Mouse (Mus musculus): Measurements from ENCODE around the gene Rraga. TPM values are rescaled to one million over a fixed set of nuclear protein-coding genes. Genes with fewer than 3 reads are reported as not detected.

Rraga gene
- polyA plus RNA-seq (2014; fragmentation: Nextera tagmentation; extraction: Ambion mirVana), result 81.0 and 83.1 TPM in 2 replicates

DNA sequence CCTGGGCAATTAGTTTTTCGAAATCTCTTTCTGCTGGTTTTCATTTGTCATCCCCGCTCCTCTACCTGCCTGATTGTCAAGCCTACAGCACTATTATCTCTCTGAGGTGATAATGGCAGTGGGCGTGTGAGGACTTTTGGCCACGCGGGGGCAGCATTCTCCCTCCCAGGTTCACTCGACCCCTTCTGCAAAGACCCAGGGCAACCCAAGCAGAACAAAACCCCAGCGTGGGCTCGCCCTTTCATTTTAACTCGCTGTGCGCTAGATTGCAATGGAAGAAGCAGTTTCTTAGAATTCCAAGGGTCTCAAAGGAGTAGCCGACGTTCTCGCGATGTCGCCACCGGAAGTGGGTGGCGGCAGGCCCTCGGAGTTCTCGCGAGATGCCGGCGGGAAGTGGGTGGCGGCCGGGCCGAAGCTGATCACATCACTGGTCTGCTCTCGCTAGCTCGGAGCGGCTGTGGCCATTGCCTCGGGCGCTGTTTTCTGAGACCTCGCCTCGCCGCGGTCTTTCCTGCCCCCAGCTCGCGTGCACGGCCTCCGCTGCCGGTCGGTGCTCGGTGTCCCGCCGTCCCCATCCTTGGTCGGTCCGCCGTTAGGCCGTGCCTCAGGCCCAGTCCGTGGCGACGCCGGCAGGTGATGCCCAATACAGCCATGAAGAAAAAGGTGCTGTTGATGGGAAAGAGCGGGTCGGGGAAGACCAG, at the start of gene Rraga:
Rraga (plus strand) TSS at position 386 of the 701 bp plus-strand sequence.
- Histone ChIP-seq H3K27ac (ENCODE audit: low read depth) (peak within 1 kb of the TSS; percentile 92), H3K9ac (ENCODE audit: low read length) (peak within 1 kb of the TSS; percentile 72)
- WGBS, result under 1% methylated on average over 53 of the region's 53 CpGs

DNA sequence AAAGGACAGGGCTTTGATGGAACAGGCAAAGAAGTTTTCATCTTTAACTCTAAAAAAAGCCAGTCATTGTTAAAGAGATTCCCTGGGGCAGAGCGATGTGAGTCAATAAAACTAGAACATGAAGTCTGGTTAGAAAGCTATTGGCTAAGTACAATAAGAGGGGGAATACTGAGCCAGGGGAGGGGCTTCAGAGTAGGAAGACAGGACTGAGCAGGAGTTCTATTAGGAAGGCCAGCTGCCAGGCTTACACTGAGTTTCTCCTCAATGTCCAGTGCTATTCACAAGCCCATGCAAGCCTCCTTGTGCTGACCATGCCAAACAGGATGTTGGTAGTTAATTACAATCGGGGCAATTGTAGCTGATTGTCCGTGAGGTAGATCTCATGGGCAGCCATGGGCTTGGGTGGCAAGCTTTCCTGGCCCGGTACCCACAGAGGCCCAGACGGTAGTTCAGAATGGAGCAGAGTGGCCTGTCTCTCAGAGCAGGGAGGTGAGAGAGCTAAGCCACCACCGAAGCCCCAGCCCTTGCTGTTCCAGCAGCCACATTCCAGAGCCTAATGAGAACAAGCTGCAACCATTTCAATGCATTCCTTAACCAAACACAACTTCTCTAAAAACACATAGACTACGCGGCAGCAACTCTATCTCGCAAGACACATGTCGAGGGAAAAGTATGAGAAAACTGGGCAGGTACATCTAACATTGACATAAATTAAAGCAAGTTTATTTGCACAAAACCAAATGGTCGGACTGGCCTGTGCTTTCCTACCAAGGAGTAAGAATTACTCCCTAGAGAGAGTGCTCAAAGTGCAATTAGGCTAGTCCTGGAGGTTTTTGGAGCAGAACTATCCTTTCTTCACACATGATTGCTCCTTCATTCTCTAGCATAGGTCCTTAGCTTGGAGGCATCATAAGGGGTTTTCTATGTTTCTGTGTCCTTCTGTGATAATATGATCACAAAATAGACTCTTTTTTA, 48.0 kb upstream of the Rraga start:
- ATAC-seq (replicated peaks; ENCODE audit: low FRiP score, low TSS enrichment, low read depth) (no peak), DNase-seq (ENCODE audit: low spot score) (no peak)
- H3K36me3 ChIP-seq (ENCODE audit: control insufficient read depth, insufficient read depth, low read length), result no peaks in the 10 kb centered on the region
- H3K4me2 ChIP-seq (ENCODE audit: low read length), result no peak overlapping the region
- WGBS, result 64% methylated on average over 11 of the region's 11 CpGs
- H3K4me1 ChIP-seq (replicated peaks; ENCODE audit: control insufficient read depth, insufficient read depth, low read length), result no peaks in the 10 kb centered on the region
- H3K4me3 ChIP-seq (ENCODE audit: low read depth, low read length), result no peak overlapping the region
- no peaks in the 10 kb centered on the region for H3K9me3 ChIP-seq (ENCODE audit: control insufficient read depth, low read length)
- H3K9ac ChIP-seq (ENCODE audit: low read length), result no peak overlapping the region
- H3K27ac ChIP-seq (ENCODE audit: low read depth), result no peak overlapping the region
- H3K27me3 ChIP-seq (replicated peaks; ENCODE audit: control insufficient read depth, insufficient read depth, low read length), result no peaks in the 10 kb centered on the region

More for the DNA sequence above, at the start of gene Rraga:
- peak; percentile 97 for DNase-seq (ENCODE audit: low spot score)
- no peaks in the 10 kb centered on the region for H3K9me3 ChIP-seq (ENCODE audit: control insufficient read depth, low read length)
- no peaks in the 10 kb centered on the region for H3K27me3 ChIP-seq (replicated peaks; ENCODE audit: control insufficient read depth, insufficient read depth, low read length)
- ATAC-seq (replicated peaks; ENCODE audit: low FRiP score, low TSS enrichment, low read depth), result peak; percentile 96
- H3K4me1 ChIP-seq (replicated peaks; ENCODE audit: control insufficient read depth, insufficient read depth, low read length), result peaks cover 10% of the 10 kb centered on the region
- peak within 1 kb of the TSS; percentile 48 for H3K4me2 ChIP-seq (ENCODE audit: low read length)
- H3K36me3 ChIP-seq (ENCODE audit: control insufficient read depth, insufficient read depth, low read length), result peaks cover 10% of the 10 kb centered on the region; the same call in 1 of the 2 replicates
- H3K4me3 ChIP-seq (ENCODE audit: low read depth, low read length), result peak within 1 kb of the TSS; percentile 50

DNA sequence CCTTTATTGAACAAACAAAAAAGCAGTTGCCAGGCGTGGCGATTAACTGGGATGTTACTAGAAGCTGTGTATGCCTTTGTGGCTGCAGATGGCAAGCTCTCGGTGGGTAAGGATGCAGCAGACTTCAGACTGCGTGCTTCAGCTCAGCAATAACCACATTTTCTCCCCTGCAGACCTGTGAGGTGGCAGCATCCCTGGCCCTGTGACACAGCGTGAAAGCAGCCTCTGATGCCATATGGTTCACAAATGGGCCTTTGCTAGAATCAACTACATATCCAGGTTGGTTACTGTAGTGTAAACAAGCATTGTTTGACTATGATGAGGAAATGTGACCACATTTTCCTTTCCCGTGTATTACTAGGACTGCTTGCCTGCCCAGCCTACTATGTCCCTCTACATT, 46.3 kb upstream of the Rraga start:
- 78% methylated on average over 6 of the region's 6 CpGs for WGBS
- Histone ChIP-seq H3K4me1 (replicated peaks; ENCODE audit: control insufficient read depth, insufficient read depth, low read length) (no peaks in the 10 kb centered on the region), H3K9ac (ENCODE audit: low read length) (no peak overlapping the region), H3K27me3 (replicated peaks; ENCODE audit: control insufficient read depth, insufficient read depth, low read length) (no peaks in the 10 kb centered on the region), H3K36me3 (ENCODE audit: control insufficient read depth, insufficient read depth, low read length) (no peaks in the 10 kb centered on the region), H3K9me3 (ENCODE audit: control insufficient read depth, low read length) (no peaks in the 10 kb centered on the region), H3K4me3 (ENCODE audit: low read depth, low read length) (no peak overlapping the region), H3K27ac (ENCODE audit: low read depth) (no peak overlapping the region), H3K4me2 (ENCODE audit: low read length) (no peak overlapping the region)
- ATAC-seq (replicated peaks; ENCODE audit: low FRiP score, low TSS enrichment, low read depth), result no peak
- no peak for DNase-seq (ENCODE audit: low spot score)

DNA sequence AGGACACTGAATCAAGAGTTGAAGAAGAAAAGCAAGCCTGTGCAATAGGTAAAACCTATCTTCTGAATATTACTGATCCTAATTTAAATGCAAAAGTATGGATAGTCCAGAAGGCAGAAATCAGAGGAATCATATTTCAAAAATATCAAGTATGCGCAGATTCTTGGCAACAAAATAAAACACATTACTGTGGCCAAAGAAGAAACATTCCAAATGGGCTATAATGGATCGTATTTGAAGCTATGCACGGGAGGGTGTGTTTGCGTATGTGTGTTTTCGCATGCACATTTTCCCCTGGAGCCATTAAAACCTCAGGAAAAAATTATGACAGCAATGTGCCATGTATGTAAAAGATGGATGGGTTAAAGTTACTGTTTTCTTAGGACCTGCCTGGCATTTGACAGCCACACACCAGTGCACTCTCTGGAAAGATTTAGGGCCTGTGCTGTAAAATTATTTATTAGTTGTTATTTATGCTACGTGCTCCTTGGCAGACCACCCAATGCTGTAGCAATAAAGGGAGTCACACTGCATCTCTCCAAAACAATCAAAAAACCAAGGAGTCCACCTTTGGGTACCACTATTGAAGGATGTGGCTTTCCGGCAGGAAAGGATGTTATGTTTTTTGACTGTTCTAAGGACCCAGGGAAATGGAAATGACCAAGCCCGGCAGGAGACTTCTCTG, 41.9 kb upstream of the Rraga start:
- ATAC-seq (replicated peaks; ENCODE audit: low FRiP score, low TSS enrichment, low read depth), result no peak
- peak; percentile 18 for DNase-seq (ENCODE audit: low spot score)
- 62% methylated on average over 8 of the region's 8 CpGs for WGBS
- no peaks in the 10 kb centered on the region for H3K9me3 ChIP-seq (ENCODE audit: control insufficient read depth, low read length)
- H3K4me1 ChIP-seq (replicated peaks; ENCODE audit: control insufficient read depth, insufficient read depth, low read length), result no peaks in the 10 kb centered on the region
- H3K27me3 ChIP-seq (replicated peaks; ENCODE audit: control insufficient read depth, insufficient read depth, low read length), result no peaks in the 10 kb centered on the region
- H3K36me3 ChIP-seq (ENCODE audit: control insufficient read depth, insufficient read depth, low read length), result no peaks in the 10 kb centered on the region
- H3K9ac ChIP-seq (ENCODE audit: low read length), result no peak overlapping the region
- H3K4me2 ChIP-seq (ENCODE audit: low read length), result no peak overlapping the region
- no peak overlapping the region for H3K27ac ChIP-seq (ENCODE audit: low read depth)
- H3K4me3 ChIP-seq (ENCODE audit: low read depth, low read length), result no peak overlapping the region

DNA sequence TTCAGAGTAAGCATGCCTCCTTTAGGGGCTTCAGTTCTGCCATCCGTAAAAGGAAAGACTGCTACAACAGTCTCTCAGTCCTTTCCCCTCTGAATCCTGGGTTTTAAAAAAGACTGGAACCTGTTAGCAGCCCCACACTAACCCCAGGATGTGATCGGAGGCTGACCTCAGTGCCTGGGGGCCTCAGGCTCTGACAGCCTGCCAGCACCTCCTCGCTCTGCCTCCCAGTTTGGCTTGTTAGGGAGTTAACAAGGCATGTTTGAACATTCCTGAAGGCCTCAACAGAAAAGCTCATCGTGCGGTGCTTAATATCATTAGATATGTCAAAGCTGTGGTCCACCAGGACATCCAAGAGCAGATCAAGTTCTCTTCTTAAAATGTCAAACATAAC, 41.4 kb upstream of the Rraga start:
- 52% methylated on average over 5 of the region's 5 CpGs for WGBS

DNA sequence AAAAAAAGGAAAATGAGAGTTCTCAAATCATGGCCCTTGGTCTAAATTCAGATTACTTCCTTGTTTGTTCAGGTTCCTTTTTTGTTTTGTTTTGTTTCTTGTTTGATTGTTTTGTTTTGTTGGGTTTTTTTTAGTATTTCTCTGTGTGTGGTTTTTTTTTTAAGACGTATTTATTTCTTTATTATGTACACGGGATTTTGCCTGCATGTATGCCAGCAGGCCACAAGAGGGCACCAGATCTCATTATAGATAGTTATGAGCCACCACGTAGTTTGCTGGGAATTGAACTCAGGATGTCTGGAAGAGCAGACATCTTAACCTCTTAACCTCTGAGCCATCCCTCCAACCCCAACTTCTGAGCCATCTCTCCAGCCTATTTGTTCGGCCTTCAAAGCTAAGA, 37.5 kb upstream of the Rraga start:
- H3K9me3 ChIP-seq (ENCODE audit: control insufficient read depth, low read length), result no peaks in the 10 kb centered on the region
- H3K9ac ChIP-seq (ENCODE audit: low read length), result no peak overlapping the region
- H3K4me1 ChIP-seq (replicated peaks; ENCODE audit: control insufficient read depth, insufficient read depth, low read length), result no peaks in the 10 kb centered on the region
- H3K36me3 ChIP-seq (ENCODE audit: control insufficient read depth, insufficient read depth, low read length), result no peaks in the 10 kb centered on the region
- H3K4me2 ChIP-seq (ENCODE audit: low read length), result no peak overlapping the region
- no peak for DNase-seq (ENCODE audit: low spot score)
- no peak overlapping the region for H3K4me3 ChIP-seq (ENCODE audit: low read depth, low read length)
- ATAC-seq (replicated peaks; ENCODE audit: low FRiP score, low TSS enrichment, low read depth), result no peak
- H3K27ac ChIP-seq (ENCODE audit: low read depth), result no peak overlapping the region
- 49% methylated on average over 4 of the region's 4 CpGs for WGBS
- no peaks in the 10 kb centered on the region for H3K27me3 ChIP-seq (replicated peaks; ENCODE audit: control insufficient read depth, insufficient read depth, low read length)

More for the DNA sequence above, 41.4 kb upstream of the Rraga start:
- ATAC-seq (replicated peaks; ENCODE audit: low FRiP score, low TSS enrichment, low read depth), result no peak
- Histone ChIP-seq H3K9ac (ENCODE audit: low read length) (no peak overlapping the region), H3K4me2 (ENCODE audit: low read length) (no peak overlapping the region), H3K27me3 (replicated peaks; ENCODE audit: control insufficient read depth, insufficient read depth, low read length) (no peaks in the 10 kb centered on the region), H3K4me1 (replicated peaks; ENCODE audit: control insufficient read depth, insufficient read depth, low read length) (no peaks in the 10 kb centered on the region), H3K9me3 (ENCODE audit: control insufficient read depth, low read length) (no peaks in the 10 kb centered on the region), H3K36me3 (ENCODE audit: control insufficient read depth, insufficient read depth, low read length) (no peaks in the 10 kb centered on the region), H3K4me3 (ENCODE audit: low read depth, low read length) (no peak overlapping the region), H3K27ac (ENCODE audit: low read depth) (no peak overlapping the region)
- DNase-seq (ENCODE audit: low spot score), result peak; percentile 33

DNA sequence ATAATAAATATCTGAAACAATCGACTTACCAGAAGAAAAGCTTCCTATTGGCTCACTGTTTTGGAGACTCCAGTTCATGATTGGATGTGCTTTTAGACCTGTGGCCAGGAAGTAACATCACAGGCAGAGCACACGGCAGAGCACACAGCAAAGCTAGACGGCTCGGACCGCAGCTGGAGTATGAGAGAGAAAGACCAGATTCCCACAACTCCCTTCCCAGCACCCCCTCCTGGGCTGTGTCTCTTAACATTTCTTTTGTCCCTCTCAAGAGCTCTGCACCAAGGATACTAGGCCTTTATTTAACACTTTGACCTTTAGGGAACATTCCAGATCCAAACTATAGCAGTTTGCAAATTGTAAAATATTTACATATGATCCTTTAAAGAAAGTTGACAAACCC, 36.5 kb upstream of the Rraga start:
- WGBS, result 87% methylated on average over 5 of the region's 5 CpGs
- H3K4me2 ChIP-seq (ENCODE audit: low read length), result no peak overlapping the region
- H3K4me1 ChIP-seq (replicated peaks; ENCODE audit: control insufficient read depth, insufficient read depth, low read length), result no peaks in the 10 kb centered on the region
- no peaks in the 10 kb centered on the region for H3K27me3 ChIP-seq (replicated peaks; ENCODE audit: control insufficient read depth, insufficient read depth, low read length)
- no peak for DNase-seq (ENCODE audit: low spot score)
- no peak overlapping the region for H3K27ac ChIP-seq (ENCODE audit: low read depth)
- H3K4me3 ChIP-seq (ENCODE audit: low read depth, low read length), result no peak overlapping the region
- H3K36me3 ChIP-seq (ENCODE audit: control insufficient read depth, insufficient read depth, low read length), result no peaks in the 10 kb centered on the region
- no peak for ATAC-seq (replicated peaks; ENCODE audit: low FRiP score, low TSS enrichment, low read depth)
- H3K9me3 ChIP-seq (ENCODE audit: control insufficient read depth, low read length), result no peaks in the 10 kb centered on the region
- no peak overlapping the region for H3K9ac ChIP-seq (ENCODE audit: low read length)

DNA sequence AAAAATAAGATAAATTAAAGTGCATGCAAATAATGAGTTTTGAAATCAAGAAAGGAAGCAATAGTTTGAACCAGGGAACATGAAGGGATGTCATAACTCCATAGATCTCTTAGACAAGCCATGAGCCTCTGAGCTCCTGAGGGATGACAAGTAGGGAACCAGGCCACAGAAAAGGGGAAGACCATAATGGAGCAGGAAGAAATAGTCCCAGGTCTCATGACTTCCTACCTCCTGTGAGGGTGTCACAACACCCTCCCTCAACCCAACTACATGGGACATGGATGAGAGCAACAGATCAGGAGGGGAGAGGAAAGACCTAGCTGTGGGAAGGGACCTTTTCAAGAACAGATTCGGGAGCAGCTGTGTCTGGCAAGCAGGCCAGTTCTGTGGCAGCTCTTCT, 33.9 kb upstream of the Rraga start:
- Histone ChIP-seq H3K4me1 (replicated peaks; ENCODE audit: control insufficient read depth, insufficient read depth, low read length) (no peaks in the 10 kb centered on the region), H3K9ac (ENCODE audit: low read length) (no peak overlapping the region), H3K4me3 (ENCODE audit: low read depth, low read length) (no peak overlapping the region), H3K4me2 (ENCODE audit: low read length) (no peak overlapping the region), H3K27ac (ENCODE audit: low read depth) (no peak overlapping the region), H3K27me3 (replicated peaks; ENCODE audit: control insufficient read depth, insufficient read depth, low read length) (no peaks in the 10 kb centered on the region), H3K36me3 (ENCODE audit: control insufficient read depth, insufficient read depth, low read length) (no peaks in the 10 kb centered on the region), H3K9me3 (ENCODE audit: control insufficient read depth, low read length) (no peaks in the 10 kb centered on the region)
- no peak for ATAC-seq (replicated peaks; ENCODE audit: low FRiP score, low TSS enrichment, low read depth)
- DNase-seq (ENCODE audit: low spot score), result no peak
- 81% methylated on average over 1 of the region's 1 CpGs for WGBS
